Mouse (Mus musculus) kidney, adult 8-10 months (tissue): Measurements from ENCODE around the gene 1110051M20Rik.

ENCODE experiments used
- DNase-seq, 2 experiments: peaks; one replicate each; pipeline ENCODE4 v3.0.0; 2022

1110051M20Rik gene

DNA sequence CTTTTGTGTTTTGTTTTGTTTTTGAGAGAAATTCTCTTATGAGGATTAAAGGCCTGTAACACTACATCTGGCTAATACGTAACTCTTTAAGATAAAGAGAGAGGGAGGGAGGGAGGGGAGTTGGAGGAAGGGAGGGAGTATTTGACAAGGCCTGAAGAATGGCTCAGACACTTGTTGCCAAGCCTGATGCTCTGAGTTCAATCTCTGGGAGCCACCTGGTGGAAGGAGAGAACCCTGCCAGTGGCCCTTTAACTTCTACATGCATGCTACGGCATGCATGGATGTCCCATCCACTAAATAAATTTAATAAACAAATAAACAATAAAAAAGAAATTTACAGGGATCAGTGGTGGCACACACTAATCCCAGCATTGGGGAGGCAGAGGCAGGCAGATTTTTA lies 142.7 kb downstream of the 1110051M20Rik start:
- no peak for DNase-seq

DNA sequence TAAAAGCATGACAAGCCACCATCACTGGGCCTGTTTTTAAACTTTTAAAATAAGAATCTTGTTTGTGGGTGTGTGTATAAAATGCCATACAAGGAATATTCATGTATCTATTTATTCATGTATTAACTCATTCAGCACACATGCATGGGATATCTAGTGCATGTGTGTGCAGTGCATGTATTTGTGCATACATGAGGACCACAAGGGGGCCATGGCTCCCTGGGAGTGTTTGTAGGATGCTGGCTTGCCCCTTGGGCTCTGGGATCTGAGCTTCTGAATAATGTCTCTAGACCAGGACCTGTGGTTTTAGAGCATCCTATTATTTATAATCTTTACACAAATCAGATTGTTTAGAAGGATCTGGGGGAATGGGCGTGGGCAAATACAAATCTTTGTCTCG lies 143.7 kb downstream of the 1110051M20Rik start:
- no peak for DNase-seq

DNA sequence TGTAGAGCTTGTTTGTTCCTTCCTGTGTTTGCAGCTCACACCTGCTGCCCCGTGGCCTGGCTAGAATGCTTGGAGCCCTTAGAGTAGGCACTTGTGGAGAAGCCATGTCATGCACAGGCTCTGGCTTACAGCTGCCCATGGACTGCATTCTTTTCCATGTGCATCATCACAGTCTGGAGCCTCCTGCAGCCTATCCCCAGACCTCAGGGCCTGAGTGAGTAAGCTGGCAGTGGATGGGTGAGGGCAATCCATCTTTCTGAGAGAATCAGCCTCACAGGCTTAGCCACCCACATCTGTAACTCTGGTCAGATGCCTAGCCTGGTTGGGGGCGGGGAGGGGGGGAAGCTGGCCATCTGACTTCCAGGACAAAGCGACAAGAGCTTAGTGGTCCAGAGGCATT lies 145.3 kb downstream of the 1110051M20Rik start:
- DNase-seq: no peak

DNA sequence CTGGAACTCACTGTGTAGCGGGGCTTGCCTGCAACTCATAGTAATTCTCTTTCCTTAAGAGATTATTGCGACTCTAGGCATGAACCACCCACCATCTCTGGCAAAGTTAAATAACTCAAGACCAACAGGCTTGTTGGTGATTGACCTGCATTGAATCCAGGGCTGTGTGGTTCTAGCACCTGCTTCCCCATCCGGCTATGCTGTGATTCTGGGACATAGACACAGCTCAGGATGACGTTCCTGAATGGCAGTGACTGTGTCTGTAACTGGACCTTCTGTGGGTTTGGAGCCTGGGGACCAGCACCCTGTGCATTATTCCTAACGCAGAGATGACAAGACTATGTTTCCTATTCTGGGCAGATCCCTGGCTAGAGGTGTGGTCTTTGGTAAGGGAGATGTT lies 148.6 kb downstream of the 1110051M20Rik start:
- no peak for DNase-seq

DNA sequence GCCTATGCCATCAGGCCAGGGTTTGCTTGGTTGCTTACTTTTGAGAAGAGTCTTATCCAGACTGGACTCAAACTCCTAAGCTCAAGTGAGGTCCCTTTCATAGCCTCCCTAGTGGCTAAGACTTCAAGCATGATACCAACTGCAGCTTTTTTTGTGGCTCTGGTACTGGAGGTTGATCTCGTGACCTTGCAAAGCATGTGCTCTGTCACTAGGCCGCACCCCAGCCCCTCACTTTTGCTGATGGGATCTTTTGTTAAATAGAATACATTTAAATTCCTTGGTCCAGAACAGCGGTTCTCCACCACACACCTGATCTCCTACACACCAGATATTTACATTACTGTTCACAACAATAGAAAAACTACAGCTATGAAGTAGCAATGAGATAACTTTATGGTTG lies 150.3 kb downstream of the 1110051M20Rik start:
- DNase-seq: no peak

DNA sequence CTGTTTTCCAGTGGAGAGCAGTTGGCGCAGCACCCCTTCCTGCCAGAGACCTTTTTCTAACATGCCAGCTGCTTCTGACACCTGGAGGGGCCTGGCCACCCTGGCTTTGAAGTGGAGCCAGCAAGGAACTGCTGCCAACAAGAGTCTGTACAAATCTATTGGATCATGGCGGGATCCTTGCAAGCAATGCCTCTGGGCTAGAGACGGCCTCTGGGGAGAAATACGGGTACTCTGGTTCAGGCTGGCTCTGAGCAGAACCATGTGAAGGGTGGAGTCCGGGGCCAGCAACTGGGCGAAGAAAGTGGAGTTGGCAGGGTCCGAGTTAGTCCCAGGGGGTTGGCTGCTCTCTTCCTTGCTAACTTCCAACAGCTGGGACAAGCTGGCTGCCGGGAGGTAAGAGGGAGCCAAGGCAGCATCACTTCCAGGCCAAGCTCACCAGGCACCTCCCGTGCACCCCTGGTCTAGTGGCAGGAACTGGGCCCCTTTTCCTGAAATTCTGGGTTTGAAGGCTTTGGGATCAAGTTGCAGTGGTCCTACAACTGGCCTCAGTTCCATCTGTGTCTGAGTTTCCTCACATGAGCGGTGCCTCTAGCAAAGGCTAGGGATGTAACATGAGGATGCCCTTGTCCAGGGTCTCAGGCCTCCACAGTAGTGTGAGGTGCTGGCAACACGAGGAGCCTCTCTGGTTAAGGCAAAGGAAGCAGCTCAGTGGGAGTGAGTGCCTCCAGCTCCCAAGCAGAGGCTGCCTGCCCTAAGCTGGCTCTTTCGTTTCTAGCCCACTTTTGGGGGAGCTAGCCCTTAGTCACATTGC lies 153.1 kb downstream of the 1110051M20Rik start:
- no peak for DNase-seq

DNA sequence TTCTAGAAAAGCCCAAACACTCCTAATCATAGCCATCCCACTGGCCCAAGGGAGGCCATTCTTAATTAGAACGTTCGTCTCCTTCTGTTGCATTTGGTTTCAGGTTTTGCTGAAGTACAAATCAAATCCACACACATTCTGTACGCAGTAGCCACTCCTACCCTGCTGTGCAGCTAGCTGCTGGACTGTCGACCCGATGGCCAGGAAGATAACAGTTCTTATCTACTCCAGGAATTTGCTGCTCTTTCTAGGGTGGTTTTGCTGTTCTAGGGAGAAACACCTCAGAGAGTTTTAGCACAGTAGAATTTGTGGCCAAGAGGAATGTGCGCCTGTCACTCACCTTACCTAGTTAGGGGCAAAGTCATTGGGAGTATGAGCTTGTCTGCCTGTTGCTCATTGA lies 156.9 kb downstream of the 1110051M20Rik start:
- no peak for DNase-seq

DNA sequence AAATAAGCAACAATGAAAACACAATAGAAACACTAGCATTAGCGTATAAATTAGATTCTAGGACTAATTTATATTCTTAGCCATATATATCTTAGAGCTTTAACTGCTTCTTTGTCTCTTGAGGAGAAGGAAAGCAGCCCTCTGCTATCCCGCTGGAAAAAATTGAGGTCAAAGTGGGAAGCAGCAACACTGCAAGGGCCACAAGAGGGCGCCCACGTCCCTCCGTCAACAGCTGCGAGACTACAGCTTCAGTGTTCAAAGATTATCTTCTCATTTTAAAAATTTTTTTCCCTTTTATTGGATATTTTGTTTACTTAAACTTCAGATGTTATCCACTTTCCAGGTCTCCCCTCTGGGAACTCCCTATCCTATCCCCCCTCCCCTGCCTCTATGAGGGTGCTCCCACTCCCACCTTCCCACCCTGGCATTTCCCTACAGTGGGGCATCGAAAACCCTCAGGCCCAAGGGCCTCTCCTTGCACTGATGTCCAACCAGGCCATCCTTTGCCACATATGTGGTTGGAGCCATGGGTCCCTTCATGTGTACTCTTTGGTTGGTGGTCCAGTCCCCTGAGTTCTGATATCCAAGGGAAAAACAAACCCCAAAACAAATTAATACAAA lies 158.5 kb downstream of the 1110051M20Rik start:
- DNase-seq: peak; percentile 40 to 74

DNA sequence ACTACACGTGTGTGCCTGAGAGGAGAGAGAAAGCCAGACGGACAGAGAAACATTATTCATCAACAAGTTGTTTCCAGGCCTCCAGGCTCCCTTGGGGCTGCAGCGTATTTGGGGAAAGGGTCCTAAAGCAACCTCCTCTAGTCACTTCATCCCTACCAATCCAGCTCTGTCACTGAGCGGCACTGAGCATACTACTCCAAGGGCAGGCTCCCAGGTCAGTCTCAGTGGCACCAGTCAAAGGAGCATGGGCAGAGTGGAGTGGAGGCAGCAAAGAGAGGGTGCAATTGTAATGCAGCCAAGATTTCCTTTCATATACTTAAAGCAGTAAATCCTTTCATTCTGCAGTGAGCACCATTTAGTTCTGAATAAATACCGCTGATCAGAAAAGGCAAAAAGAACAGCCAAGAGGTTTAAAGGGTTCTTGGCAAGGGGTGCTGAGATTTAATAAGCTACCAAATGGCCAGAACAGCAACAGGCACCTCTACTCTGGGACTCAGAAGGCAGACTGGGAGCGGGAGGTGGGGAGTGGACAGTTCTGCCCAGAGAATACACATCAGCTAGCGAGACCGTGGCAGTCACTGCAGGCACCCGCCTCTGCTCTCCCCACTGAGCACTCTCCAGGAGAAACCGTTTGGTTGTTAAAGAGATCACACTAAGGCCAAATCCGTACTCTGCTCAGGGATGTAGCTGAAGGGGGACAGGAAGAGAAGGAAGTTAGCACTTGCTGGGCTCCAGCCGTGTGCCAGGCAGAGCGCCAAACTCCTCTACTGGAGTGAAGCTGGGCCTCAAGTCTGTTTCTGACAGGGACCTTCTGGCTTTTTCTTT lies 159.9 kb downstream of the 1110051M20Rik start:
- DNase-seq: no peak

DNA sequence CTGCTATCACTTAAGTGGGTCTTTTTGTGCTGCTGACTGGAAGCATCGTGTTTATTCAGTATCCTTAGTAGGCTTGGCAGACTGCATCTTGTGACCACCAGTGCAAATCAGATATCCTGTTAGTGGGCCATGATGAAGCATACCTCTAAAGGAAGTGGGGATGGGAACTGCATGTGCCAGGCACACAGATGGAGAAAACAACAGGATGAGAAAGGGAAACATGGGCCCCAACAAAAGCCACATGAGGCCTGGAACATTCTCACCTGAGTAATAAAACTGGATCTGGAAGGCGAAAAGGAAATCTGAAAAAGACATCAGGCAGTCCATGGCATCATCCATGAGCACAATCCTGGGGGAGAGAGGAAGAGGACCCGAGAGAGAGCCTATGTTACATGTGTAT lies 160.5 kb downstream of the 1110051M20Rik start:
- DNase-seq: no peak

DNA sequence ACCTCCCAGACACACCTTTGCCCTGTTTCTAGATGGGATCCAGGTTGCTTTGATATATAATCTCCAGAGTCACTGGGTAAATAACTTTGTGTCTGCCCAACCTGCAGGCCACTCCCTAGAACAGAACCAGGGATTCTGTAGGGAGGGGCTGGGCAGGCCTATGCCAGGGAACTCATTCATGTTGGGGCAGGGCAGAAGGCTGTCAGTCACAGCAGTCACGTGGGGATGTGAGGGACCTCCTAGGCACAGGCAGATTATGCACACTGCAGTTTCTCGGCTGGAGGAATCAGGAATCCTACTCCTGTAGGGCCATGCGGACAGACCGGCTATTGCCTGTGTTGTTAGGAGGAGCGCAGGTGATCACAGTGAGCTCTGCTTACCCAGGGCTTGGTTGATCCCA lies 163.1 kb downstream of the 1110051M20Rik start:
- DNase-seq: no peak

DNA sequence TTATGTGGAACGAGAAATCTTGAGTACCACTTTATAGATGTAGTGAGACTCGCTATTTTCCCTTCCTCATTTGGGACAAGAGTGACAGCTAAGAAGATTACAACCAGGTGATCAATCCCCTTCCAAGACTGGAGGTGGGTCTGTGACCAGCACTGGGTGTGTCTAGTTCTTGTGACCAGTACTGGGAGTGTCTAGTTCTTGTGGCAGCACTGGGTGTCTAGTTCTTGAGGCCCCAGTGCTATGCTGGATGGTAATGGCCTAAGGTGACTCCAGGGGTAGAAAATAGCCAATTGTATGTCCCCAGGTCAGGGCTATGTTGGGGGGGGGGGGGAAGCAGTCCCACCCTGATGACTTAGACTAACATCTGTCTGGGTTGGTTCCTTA lies 165.1 kb downstream of the 1110051M20Rik start:
- DNase-seq: no peak

DNA sequence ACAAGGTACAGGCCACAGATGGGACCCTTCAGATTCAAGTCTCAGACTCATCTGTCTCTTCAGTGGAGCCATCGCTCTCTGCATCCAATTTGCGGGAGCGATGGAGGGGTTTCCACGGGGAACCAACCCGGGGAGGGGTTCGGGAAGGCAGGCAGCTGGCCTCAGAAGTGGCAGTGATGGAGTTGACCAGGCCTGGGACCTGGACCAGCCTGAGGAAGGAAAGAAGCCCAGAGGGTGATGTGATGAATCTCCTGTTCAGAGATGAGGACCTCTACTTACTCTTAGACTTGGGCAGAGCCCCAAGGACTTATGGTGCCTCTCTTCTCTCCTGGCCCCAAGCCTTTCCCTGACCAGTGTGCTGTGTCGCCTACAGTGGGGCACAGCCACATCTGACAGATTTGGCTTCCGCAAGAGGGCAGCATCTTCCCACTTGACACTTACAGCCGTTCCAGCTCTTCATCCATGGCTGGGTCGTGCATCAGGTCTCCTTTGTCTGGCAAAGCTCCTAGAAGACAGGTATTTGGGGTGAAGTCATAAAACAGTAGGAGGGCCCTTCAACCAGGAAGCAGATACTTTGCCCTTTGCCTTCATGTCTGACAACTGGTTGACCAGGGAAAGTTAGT lies 165.6 kb downstream of the 1110051M20Rik start:
- peak in 1 of 2 experiments; percentile 62 for DNase-seq

DNA sequence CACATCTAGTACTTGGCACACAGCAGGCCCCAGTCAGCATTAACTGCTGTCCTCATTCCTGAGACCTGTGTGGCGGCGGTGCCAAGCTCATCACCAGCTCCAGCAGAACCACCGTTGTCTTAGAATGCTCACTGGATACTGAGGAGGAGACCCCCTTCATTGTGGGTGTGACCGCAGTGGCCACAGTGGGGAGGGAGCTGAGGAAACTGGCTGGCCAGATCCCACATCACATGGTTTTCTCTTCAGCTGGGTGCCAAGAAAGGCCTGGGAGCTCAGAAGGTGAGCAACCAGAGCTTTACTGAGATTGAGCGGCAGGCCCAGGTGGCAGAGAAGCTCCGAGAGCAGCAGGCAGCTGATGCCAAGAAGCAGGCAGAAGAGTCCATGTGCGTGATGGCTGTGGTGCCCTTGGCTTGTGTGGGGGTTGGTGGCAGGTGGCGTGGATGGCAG lies 174.8 kb downstream of the 1110051M20Rik start:
- DNase-seq: no peak

DNA sequence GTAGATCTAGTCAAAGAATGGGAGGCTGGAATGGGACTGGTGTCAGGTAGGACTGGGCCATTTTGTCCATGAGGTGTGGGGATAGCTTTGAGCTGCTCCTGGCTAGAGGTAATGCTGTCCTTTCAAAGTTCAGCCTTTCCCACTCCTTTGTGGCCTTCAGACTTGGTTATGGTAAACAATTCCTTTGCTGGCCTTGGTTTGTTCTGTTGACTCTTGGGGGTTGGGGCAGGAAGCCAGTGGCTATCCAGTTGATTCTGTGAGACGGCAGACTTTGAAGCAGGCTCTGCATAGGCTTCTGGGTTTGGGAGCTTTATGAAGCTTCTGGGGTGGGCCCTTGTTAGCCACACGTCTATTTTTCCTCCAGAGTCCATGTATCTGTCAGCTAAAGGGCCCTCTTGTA lies 175.8 kb downstream of the 1110051M20Rik start:
- DNase-seq: no peak

DNA sequence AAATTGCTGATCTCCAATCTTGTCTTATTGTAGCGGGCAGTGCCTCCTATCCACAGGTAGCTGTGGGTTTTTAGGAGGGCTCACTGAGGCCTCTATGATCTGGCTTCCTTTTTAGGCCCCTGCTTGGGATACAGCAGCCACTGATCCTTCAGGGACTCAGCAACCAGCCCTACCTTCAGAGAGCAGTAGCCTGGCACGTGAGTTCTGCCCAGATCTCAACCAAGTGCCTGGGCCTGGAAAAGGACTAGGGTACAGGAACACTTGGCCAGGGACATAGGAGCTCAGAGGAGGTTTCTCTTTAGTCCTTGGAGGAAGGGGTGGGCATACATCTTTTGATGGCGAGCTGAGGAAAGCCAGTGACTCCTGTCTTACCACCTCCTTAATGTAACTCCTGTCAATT lies 176.5 kb downstream of the 1110051M20Rik start:
- no peak for DNase-seq

DNA sequence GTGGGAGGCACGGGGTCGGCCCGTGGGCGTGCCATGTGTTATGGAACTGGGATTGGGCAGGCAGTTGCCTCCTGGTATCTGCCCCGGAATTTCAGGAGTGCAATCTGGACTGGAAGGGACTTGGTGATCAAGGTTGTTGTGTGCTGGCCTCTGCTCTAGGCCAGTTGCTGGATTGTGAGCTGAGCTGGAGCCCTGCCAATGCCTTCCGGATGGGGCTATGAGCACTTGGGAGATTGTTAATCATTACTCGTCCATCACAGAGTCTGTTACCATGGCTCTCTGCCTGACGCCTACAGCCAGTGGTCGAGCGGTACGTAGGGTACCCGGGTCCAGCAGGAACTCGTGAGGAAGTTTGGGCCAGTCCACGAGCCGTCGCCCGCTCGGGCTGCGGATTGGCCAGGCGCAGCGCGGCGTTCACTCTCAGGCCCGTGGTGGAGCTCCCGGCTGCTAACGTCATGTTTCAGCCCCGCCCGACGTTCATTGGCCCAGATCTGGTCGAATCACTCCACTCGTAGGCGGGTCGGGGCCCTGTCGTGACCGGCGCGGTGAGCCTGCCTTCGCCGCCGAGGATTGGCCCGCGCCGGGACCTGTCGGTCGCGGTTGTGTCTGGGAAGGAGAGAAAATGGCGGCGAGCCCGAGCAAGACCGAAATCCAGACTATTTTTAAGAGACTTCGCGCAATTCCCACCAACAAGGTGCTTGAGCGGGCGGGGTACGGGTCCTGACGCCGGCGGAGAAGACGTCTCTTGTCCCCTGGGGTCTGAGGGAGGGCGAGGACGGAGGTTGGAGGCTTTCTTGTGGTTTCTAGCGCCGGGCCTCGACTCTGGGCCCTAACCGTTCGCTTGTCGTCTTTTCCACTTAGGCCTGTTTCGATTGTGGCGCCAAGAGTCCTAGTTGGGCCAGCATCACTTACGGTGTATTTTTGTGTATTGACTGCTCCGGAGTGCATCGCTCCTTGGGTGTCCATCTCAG lies 179.5 kb downstream of the 1110051M20Rik start, which contains the start of gene Arfgap2:
Gene Arfgap2 (plus strand): TSS at position 264 of the 971 bp plus-strand sequence.
- DNase-seq: peak; percentile 99

DNA sequence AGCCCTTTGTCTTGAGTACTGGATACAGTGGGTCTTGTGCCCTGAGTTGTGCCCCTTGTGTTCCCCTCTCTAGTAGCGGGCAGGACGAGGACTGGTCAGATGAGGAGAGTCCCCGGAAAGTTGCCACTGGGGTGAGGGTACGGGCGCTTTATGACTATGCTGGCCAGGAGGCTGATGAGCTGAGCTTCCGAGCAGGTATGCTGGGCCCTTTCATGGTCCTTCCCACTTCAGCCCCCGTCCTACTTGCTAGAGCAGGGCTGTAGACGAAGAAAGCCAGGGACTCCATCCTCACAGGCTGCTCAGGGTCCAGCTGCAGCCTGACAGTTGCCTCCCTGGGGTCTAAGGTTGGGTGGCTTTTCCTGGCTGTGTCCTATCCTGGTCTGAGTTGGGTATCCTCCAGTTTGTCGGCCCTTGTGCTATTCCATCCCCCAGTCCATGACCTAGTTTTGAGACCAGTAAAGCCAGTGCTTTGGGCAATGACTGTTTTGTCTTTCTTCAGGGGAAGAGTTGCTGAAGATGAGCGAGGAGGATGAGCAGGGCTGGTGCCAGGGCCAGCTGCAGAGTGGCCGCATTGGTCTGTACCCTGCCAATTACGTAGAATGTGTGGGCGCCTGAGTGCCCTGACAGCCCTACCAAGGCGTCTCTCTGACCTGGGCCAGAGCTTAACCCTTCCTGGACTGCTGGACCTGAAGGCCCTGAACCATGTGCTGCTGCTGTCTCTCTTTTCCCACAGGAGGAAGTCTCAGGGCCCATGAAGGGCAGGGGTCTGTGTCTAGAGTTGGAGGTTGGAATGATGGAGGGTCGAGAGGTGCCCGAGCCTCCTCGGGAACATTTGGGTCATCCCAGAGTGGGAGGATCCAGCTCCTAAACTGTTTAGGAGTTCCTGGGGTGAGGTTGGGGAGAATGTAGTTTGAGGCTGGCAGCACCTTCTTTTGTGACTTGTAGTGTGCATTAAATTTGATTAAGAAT lies 180.5 kb downstream of the 1110051M20Rik start:
- no peak for DNase-seq

DNA sequence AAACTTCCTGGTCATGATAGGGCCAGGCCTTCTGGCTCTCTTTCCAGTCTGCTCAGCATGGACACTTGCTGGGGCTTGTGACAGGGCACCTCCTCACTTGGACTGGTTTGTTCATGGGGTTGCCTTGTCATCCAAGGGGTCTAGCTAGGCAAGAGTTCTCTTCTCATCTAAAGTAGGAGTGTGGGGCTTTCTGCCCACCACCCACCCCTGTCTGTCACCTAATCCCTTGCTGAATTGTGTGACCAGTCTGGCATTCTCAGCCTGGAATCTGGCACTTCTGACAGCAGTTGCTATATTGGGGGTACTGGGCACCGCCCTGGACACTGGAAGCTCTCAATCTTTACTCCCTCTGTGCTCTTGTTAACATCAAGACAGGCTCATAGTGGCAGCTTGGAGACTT lies 185.0 kb downstream of the 1110051M20Rik start:
- no peak for DNase-seq

DNA sequence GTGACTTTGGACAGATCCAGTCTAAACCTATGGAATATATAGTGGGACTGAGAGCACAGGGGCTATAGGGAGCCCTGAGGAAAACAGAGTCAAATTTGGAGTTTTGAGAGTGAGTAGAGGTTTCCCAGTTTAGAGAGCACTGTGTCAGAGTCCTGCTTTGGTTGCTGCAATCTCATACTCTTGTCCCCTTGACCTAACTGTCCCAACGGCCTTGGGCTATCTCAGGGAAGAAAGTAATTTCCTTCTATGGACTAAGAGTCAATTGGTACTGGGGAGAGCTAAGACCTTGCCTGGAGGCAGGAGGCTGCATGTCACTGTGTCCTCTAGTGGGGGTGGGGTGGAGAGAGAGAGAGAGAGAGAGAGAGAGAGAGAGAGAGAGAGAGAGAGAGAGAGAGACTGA lies 185.7 kb downstream of the 1110051M20Rik start:
- no peak for DNase-seq

DNA sequence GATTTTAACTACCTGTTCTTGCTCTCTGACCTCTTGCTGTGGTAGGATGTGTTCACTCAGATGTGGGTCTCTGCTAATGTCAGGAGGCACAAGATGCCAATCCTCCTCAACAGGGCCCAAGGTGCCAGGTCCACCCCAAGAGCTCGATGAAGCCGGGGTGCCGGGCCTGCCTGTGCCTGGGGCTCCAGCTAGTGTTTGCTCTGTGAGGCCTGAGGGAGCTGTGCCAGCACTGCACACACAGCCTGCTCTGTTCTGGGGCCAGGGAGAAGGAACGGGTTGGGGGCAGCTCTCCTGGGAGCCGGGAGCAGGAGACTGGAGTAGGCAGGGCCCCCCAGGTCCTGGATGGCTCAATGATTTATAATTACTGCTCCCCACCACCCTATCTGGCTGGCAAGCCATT lies 186.4 kb downstream of the 1110051M20Rik start:
- no peak for DNase-seq
